Mouse (Mus musculus): Measurements from ENCODE around the gene Slc17a8. TPM values are rescaled to one million over a fixed set of nuclear protein-coding genes. Genes with fewer than 3 reads are reported as not detected.

The Slc17a8 gene
- total RNA-seq, 1 experiment: not detected

GRCm38 (mm10) chr10:89656366-89656765 lies 35.3 kb upstream of the Slc17a8 start:
- Histone ChIP-seq H3K4me1 (ENCODE audit: control insufficient read depth in 2 of 2, insufficient read depth in 2 of 2, low read length in 2 of 2, poor library complexity in 1 of 2) (no peaks in the 10 kb centered on the region), H3K9ac (ENCODE audit: insufficient read depth, low read depth, low read length, poor library complexity, severe bottlenecking) (no peak overlapping the region), H3K27ac (ENCODE audit: insufficient read depth, low read depth, low read length, poor library complexity, severe bottlenecking) (no peak overlapping the region), H3K9me3 (ENCODE audit: control insufficient read depth, insufficient read depth, low read depth, low read length) (no peaks in the 10 kb centered on the region), H3K36me3 (ENCODE audit: control insufficient read depth, insufficient read depth, low read length, poor library complexity, severe bottlenecking) (peaks cover 15% of the 10 kb centered on the region), H3K4me3 (ENCODE audit: insufficient read depth in 1 of 2, low read depth in 1 of 2, low read length in 2 of 2, poor library complexity in 1 of 2, severe bottlenecking in 1 of 2) (no peak overlapping the region)
- in situ Hi-C loops (cut with MboI; ENCODE audit: low sequenced_read_pairs in 2 of 2, unreplicated experiment in 2 of 2): no loop called here
- DNase-seq (ENCODE audit: low read depth, low spot score): no peak
- no peak for TF ChIP-seq ZNF384 (IDR thresholded peaks at IDR 0.05; ENCODE audit: low read depth, low read length)
- TF ChIP-seq CHD2 (IDR thresholded peaks at IDR 0.05; ENCODE audit: low read depth, low read length): no peak
- TF ChIP-seq ZC3H11A (IDR thresholded peaks at IDR 0.05; ENCODE audit: borderline replicate concordance, low read depth, low read length): no peak
- TF ChIP-seq MAFK (IDR thresholded peaks at IDR 0.05; ENCODE audit: insufficient read depth, low read depth, low read length): no peak
- no peak for TF ChIP-seq HCFC1 (IDR thresholded peaks at IDR 0.05; ENCODE audit: borderline replicate concordance, insufficient read depth, low read length)

- no peak overlapping the region for H3K4me3 ChIP-seq (ENCODE audit: insufficient read depth in 1 of 2, low read depth in 1 of 2, low read length in 2 of 2, poor library complexity in 1 of 2, severe bottlenecking in 1 of 2)
- H3K9ac ChIP-seq (ENCODE audit: insufficient read depth, low read depth, low read length, poor library complexity, severe bottlenecking): no peak overlapping the region
- H3K4me1 ChIP-seq (ENCODE audit: control insufficient read depth in 2 of 2, insufficient read depth in 2 of 2, low read length in 2 of 2, poor library complexity in 1 of 2): no peaks in the 10 kb centered on the region
- TF ChIP-seq ZC3H11A (IDR thresholded peaks at IDR 0.05; ENCODE audit: borderline replicate concordance, low read depth, low read length) (no peak), CHD2 (IDR thresholded peaks at IDR 0.05; ENCODE audit: low read depth, low read length) (no peak), MAFK (IDR thresholded peaks at IDR 0.05; ENCODE audit: insufficient read depth, low read depth, low read length) (no peak), ZNF384 (IDR thresholded peaks at IDR 0.05; ENCODE audit: low read depth, low read length) (no peak), HCFC1 (IDR thresholded peaks at IDR 0.05; ENCODE audit: borderline replicate concordance, insufficient read depth, low read length) (no peak)
- in situ Hi-C loops (cut with MboI; ENCODE audit: low sequenced_read_pairs in 2 of 2, unreplicated experiment in 2 of 2): no loop called here
- H3K27ac ChIP-seq (ENCODE audit: insufficient read depth, low read depth, low read length, poor library complexity, severe bottlenecking): no peak overlapping the region
- H3K36me3 ChIP-seq (ENCODE audit: control insufficient read depth, insufficient read depth, low read length, poor library complexity, severe bottlenecking): peaks cover 12% of the 10 kb centered on the region
- no peaks in the 10 kb centered on the region for H3K9me3 ChIP-seq (ENCODE audit: control insufficient read depth, insufficient read depth, low read depth, low read length)
- no peak for DNase-seq (ENCODE audit: low read depth, low spot score)
These were observed 31.9 kb upstream of the Slc17a8 start for GRCm38 (mm10) chr10:89652912-89653311.

- no peaks in the 10 kb centered on the region for H3K9me3 ChIP-seq (ENCODE audit: control insufficient read depth, insufficient read depth, low read depth, low read length)
- in situ Hi-C loops (cut with MboI; ENCODE audit: low sequenced_read_pairs in 2 of 2, unreplicated experiment in 2 of 2): no loop called here
- no peak overlapping the region for H3K4me3 ChIP-seq (ENCODE audit: insufficient read depth in 1 of 2, low read depth in 1 of 2, low read length in 2 of 2, poor library complexity in 1 of 2, severe bottlenecking in 1 of 2)
- no peak for DNase-seq (ENCODE audit: low read depth, low spot score)
- no peak overlapping the region for H3K9ac ChIP-seq (ENCODE audit: insufficient read depth, low read depth, low read length, poor library complexity, severe bottlenecking)
- H3K4me1 ChIP-seq (ENCODE audit: control insufficient read depth in 2 of 2, insufficient read depth in 2 of 2, low read length in 2 of 2, poor library complexity in 1 of 2): no peaks in the 10 kb centered on the region
- peaks cover 8% of the 10 kb centered on the region; the same call in 1 of the 2 replicates for H3K36me3 ChIP-seq (ENCODE audit: control insufficient read depth, insufficient read depth, low read length, poor library complexity, severe bottlenecking)
- TF ChIP-seq HCFC1 (IDR thresholded peaks at IDR 0.05; ENCODE audit: borderline replicate concordance, insufficient read depth, low read length): no peak
- TF ChIP-seq CHD2 (IDR thresholded peaks at IDR 0.05; ENCODE audit: low read depth, low read length): no peak
- no peak for TF ChIP-seq MAFK (IDR thresholded peaks at IDR 0.05; ENCODE audit: insufficient read depth, low read depth, low read length)
- no peak for TF ChIP-seq ZC3H11A (IDR thresholded peaks at IDR 0.05; ENCODE audit: borderline replicate concordance, low read depth, low read length)
- TF ChIP-seq ZNF384 (IDR thresholded peaks at IDR 0.05; ENCODE audit: low read depth, low read length): no peak
- H3K27ac ChIP-seq (ENCODE audit: insufficient read depth, low read depth, low read length, poor library complexity, severe bottlenecking): no peak overlapping the region
These were observed 30.6 kb upstream of the Slc17a8 start for GRCm38 (mm10) chr10:89651691-89652090.

GRCm38 (mm10) chr10:89646918-89647317 lies 25.9 kb upstream of the Slc17a8 start:
- Histone ChIP-seq H3K9ac (ENCODE audit: insufficient read depth, low read depth, low read length, poor library complexity, severe bottlenecking) (no peak overlapping the region), H3K27ac (ENCODE audit: insufficient read depth, low read depth, low read length, poor library complexity, severe bottlenecking) (no peak overlapping the region), H3K4me1 (ENCODE audit: control insufficient read depth in 2 of 2, insufficient read depth in 2 of 2, low read length in 2 of 2, poor library complexity in 1 of 2) (no peaks in the 10 kb centered on the region), H3K9me3 (ENCODE audit: control insufficient read depth, insufficient read depth, low read depth, low read length) (no peaks in the 10 kb centered on the region), H3K36me3 (ENCODE audit: control insufficient read depth, insufficient read depth, low read length, poor library complexity, severe bottlenecking) (peaks cover 14% of the 10 kb centered on the region; the same call in 1 of the 2 replicates), H3K4me3 (ENCODE audit: insufficient read depth in 1 of 2, low read depth in 1 of 2, low read length in 2 of 2, poor library complexity in 1 of 2, severe bottlenecking in 1 of 2) (no peak overlapping the region)
- in situ Hi-C loops (cut with MboI; ENCODE audit: low sequenced_read_pairs in 2 of 2, unreplicated experiment in 2 of 2): loop anchor here in 1 of 2 experiments (25.0 kb wide), 1 partner anchor 310 kb away; the partner anchor contains the start of gene Ano4
- no peak for DNase-seq (ENCODE audit: low read depth, low spot score)
- TF ChIP-seq ZNF384 (IDR thresholded peaks at IDR 0.05; ENCODE audit: low read depth, low read length): no peak
- no peak for TF ChIP-seq CHD2 (IDR thresholded peaks at IDR 0.05; ENCODE audit: low read depth, low read length)
- TF ChIP-seq MAFK (IDR thresholded peaks at IDR 0.05; ENCODE audit: insufficient read depth, low read depth, low read length): no peak
- TF ChIP-seq ZC3H11A (IDR thresholded peaks at IDR 0.05; ENCODE audit: borderline replicate concordance, low read depth, low read length): no peak
- no peak for TF ChIP-seq HCFC1 (IDR thresholded peaks at IDR 0.05; ENCODE audit: borderline replicate concordance, insufficient read depth, low read length)
